Mouse (Mus musculus): ENCODE data around the gene Ccdc80. TPM values are rescaled to one million over a fixed set of nuclear protein-coding genes. Genes with fewer than 3 reads are reported as not detected.

Gene Ccdc80
- total RNA-seq, 2 experiments from 2014 or later: 83.0 to 90.7 TPM

Other genes with a start within 250 kb of the Ccdc80 start
- gene Cd200r2, start 226.3 kb upstream of the Ccdc80 start, total RNA-seq (2021): not detected
- gene Cd200r3, start 149.7 kb upstream of the Ccdc80 start, total RNA-seq (2021): not detected
- 10 to 100 TPM; 10.9 to 11.0 TPM for gene Slc35a5, start 65.3 kb downstream of the Ccdc80 start, total RNA-seq (2021)
- 10 to 100 TPM; 19.1 to 22.1 TPM for gene Atg3, start 65.4 kb downstream of the Ccdc80 start, total RNA-seq (2021)
- under 1 TPM; 0.23 to 0.53 TPM for gene Btla, start 130.9 kb downstream of the Ccdc80 start, total RNA-seq (2021)